Mouse (Mus musculus): ENCODE measurements around the gene Omt2b. TPM values are rescaled to one million over a fixed set of nuclear protein-coding genes. Genes with fewer than 3 reads are reported as not detected.
"Not testable (repeated sequence)": the region's sequence is repeated elsewhere in the genome, so short reads cannot be mapped to it uniquely, and the experiment has no call there.

Omt2b gene
- polyA plus RNA-seq, 1 experiment = not detected

GRCm38 (mm10) chr9:78365850-78366544 is 38.6 kb downstream of the Omt2b start:
- no peak overlapping the region for H3K4me3 ChIP-seq (ENCODE audit: insufficient read depth, low read depth, low read length)
- 64% methylated on average over 13 of the region's 13 CpGs for WGBS

DNA sequence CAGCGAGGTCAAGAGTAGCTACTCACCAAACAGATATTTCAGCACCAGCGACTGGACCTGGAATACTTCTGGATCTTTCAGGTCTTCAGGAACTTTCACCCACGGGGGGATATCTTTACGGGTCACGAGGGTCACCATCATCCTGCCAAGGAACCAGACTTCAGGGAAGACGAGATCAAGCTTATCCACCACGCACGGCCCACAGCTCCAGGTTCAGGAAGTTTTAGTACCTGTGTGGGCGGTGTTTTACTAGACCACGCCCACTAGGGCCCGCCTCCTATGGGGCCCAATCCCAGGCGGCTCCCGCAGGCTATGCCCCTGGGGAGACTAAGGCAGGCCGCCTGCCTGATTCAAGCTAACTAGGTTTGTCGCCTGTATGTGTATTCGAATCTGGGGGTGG is 40.6 kb downstream of the Omt2b start, which contains the start of gene Dppa5a:
Dppa5a (minus strand) TSS at position 219 of the 400 bp plus-strand sequence.
- not testable (repeated sequence) for H3K27ac ChIP-seq (ENCODE audit: insufficient read depth, low read depth, low read length); H3K4me1 ChIP-seq (ENCODE audit: control insufficient read depth, insufficient read depth, low read length); H3K4me3 ChIP-seq (ENCODE audit: insufficient read depth, low read depth, low read length)
- 98% methylated on average over 16 of the region's 16 CpGs for WGBS

More at GRCm38 (mm10) chr9:78365850-78366544, 38.6 kb downstream of the Omt2b start:
- Histone ChIP-seq H3K4me1 (ENCODE audit: control insufficient read depth, insufficient read depth, low read length) (no peaks in the 10 kb centered on the region), H3K27ac (ENCODE audit: insufficient read depth, low read depth, low read length) (no peak overlapping the region)
- TF ChIP-seq POLR2A (IDR thresholded peaks at IDR 0.05; ENCODE audit: insufficient read depth, low read depth, low read length) (no peak), CTCF (IDR thresholded peaks at IDR 0.05; ENCODE audit: insufficient read depth, low read depth, low read length) (no peak)

- TF ChIP-seq CTCF (IDR thresholded peaks at IDR 0.05; ENCODE audit: insufficient read depth, low read depth, low read length) (no peak), POLR2A (IDR thresholded peaks at IDR 0.05; ENCODE audit: insufficient read depth, low read depth, low read length) (no peak)
- 82% methylated on average over 3 of the region's 3 CpGs for WGBS
Measured at GRCm38 (mm10) chr9:78368671-78369293, 41.4 kb downstream of the Omt2b start.

DNA sequence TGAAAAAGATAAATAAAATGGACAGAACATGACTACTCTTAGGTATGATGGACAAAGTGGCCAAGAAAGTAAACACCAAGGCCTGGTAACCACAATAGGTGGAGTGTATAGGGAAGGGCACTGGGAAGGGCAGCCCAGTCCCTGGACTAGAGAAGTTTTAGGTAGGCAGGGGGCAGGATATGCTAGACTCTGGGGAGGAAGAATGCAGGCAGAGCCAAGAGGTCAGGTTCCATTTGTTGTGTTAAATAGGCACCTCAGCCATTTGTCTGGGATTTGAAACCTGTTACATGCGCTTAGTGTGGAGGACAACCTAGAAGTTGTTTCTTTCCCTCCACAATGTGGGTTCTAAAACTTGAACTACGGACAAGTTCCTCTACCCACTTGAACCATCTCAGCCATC is 42.0 kb downstream of the Omt2b start:
- Histone ChIP-seq H3K4me1 (ENCODE audit: control insufficient read depth, insufficient read depth, low read length) (no peaks in the 10 kb centered on the region), H3K27ac (ENCODE audit: insufficient read depth, low read depth, low read length) (no peak overlapping the region), H3K4me3 (ENCODE audit: insufficient read depth, low read depth, low read length) (no peak overlapping the region)
- WGBS = 100% methylated on average over 2 of the region's 2 CpGs
- no peak for TF ChIP-seq POLR2A (IDR thresholded peaks at IDR 0.05; ENCODE audit: insufficient read depth, low read depth, low read length)
- TF ChIP-seq CTCF (IDR thresholded peaks at IDR 0.05; ENCODE audit: insufficient read depth, low read depth, low read length) = no peak

More at GRCm38 (mm10) chr9:78368671-78369293, 41.4 kb downstream of the Omt2b start:
- no peaks in the 10 kb centered on the region for H3K4me1 ChIP-seq (ENCODE audit: control insufficient read depth, insufficient read depth, low read length)
- no peak overlapping the region for H3K4me3 ChIP-seq (ENCODE audit: insufficient read depth, low read depth, low read length)
- H3K27ac ChIP-seq (ENCODE audit: insufficient read depth, low read depth, low read length) = no peak overlapping the region

GRCm38 (mm10) chr9:78369786-78370185 is 42.4 kb downstream of the Omt2b start:
- TF ChIP-seq POLR2A (IDR thresholded peaks at IDR 0.05; ENCODE audit: insufficient read depth, low read depth, low read length) (no peak), CTCF (IDR thresholded peaks at IDR 0.05; ENCODE audit: insufficient read depth, low read depth, low read length) (no peak)
- WGBS = 95% methylated on average over 7 of the region's 7 CpGs
- H3K4me3 ChIP-seq (ENCODE audit: insufficient read depth, low read depth, low read length) = no peak overlapping the region
- H3K27ac ChIP-seq (ENCODE audit: insufficient read depth, low read depth, low read length) = no peak overlapping the region
- no peaks in the 10 kb centered on the region for H3K4me1 ChIP-seq (ENCODE audit: control insufficient read depth, insufficient read depth, low read length)

DNA sequence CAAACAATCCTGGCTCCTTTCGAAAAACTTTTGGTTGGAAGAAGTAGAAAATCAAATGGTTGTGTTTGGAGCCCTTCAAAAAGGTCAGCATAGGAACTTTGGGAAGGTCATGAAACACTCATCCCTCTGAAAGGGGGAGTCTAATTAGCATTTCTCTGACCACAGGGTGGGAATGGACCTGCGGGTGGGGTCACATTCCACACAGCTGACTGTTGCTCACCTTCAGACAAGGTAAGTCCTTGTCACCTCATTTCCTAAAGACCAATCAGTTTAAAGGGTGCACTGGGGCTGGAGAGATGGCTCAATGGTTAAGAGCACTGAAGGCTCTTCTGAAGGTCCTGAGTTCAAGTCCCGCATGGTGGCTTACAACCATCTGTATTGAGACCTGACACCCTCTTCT is 44.1 kb downstream of the Omt2b start:
- no peak for TF ChIP-seq CTCF (IDR thresholded peaks at IDR 0.05; ENCODE audit: insufficient read depth, low read depth, low read length)
- no peak for TF ChIP-seq POLR2A (IDR thresholded peaks at IDR 0.05; ENCODE audit: insufficient read depth, low read depth, low read length)
- 99% methylated on average over 3 of the region's 3 CpGs for WGBS
- no peaks in the 10 kb centered on the region for H3K4me1 ChIP-seq (ENCODE audit: control insufficient read depth, insufficient read depth, low read length)

GRCm38 (mm10) chr9:78372827-78373504 is 45.6 kb downstream of the Omt2b start:
- H3K4me1 ChIP-seq (ENCODE audit: control insufficient read depth, insufficient read depth, low read length) = no peaks in the 10 kb centered on the region
- H3K27ac ChIP-seq (ENCODE audit: insufficient read depth, low read depth, low read length) = no peak overlapping the region
- 81% methylated on average over 10 of the region's 10 CpGs for WGBS
- H3K4me3 ChIP-seq (ENCODE audit: insufficient read depth, low read depth, low read length) = no peak overlapping the region
- no peak for TF ChIP-seq POLR2A (IDR thresholded peaks at IDR 0.05; ENCODE audit: insufficient read depth, low read depth, low read length)
- TF ChIP-seq CTCF (IDR thresholded peaks at IDR 0.05; ENCODE audit: insufficient read depth, low read depth, low read length) = no peak

More for the DNA sequence above, 44.1 kb downstream of the Omt2b start:
- H3K4me3 ChIP-seq (ENCODE audit: insufficient read depth, low read depth, low read length) = no peak overlapping the region
- H3K27ac ChIP-seq (ENCODE audit: insufficient read depth, low read depth, low read length) = no peak overlapping the region

GRCm38 (mm10) chr9:78374397-78374796 is 47.0 kb downstream of the Omt2b start:
- no peak overlapping the region for H3K27ac ChIP-seq (ENCODE audit: insufficient read depth, low read depth, low read length)
- no peaks in the 10 kb centered on the region for H3K4me1 ChIP-seq (ENCODE audit: control insufficient read depth, insufficient read depth, low read length)
- no peak for TF ChIP-seq POLR2A (IDR thresholded peaks at IDR 0.05; ENCODE audit: insufficient read depth, low read depth, low read length)
- 61% methylated on average over 5 of the region's 5 CpGs for WGBS
- no peak overlapping the region for H3K4me3 ChIP-seq (ENCODE audit: insufficient read depth, low read depth, low read length)

DNA sequence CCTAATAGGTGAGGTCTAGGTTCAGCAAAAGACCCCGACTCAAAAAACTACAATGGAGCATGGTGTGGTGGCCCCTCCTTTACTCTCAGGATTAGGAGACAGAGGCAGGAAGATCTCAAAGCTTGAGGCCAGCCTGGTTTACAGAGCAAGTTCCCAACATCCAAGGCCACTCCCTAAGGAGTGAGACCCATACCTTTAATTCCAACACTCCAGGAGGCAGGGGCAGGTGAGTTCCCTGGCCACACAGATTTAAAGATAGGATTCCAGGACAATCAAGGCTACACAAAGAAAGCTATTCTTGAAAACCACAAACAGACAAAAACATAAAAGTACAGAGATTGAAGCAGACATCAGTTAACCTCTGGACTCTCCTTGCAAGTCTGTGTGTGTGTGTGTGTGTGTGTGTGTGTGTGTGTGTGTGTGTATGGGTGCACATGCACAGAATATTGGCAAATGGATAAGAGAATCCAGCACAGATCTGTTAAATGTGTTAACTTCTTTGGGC is 47.5 kb downstream of the Omt2b start:
- 84% methylated on average over 1 of the region's 1 CpGs for WGBS
- Histone ChIP-seq H3K4me3 (ENCODE audit: insufficient read depth, low read depth, low read length) (no peak overlapping the region), H3K27ac (ENCODE audit: insufficient read depth, low read depth, low read length) (no peak overlapping the region), H3K4me1 (ENCODE audit: control insufficient read depth, insufficient read depth, low read length) (no peaks in the 10 kb centered on the region)
- TF ChIP-seq POLR2A (IDR thresholded peaks at IDR 0.05; ENCODE audit: insufficient read depth, low read depth, low read length) = no peak
- TF ChIP-seq CTCF (IDR thresholded peaks at IDR 0.05; ENCODE audit: insufficient read depth, low read depth, low read length) = no peak

Measured in olfactory bulb, adult 2 months (tissue).